Mouse (Mus musculus): ENCODE measurements around the gene Morn3. TPM values are rescaled to one million over a fixed set of nuclear protein-coding genes. Genes with fewer than 3 reads are reported as not detected.

Gene Morn3
- polyA plus RNA-seq (2015; fragmentation: Nextera tagmentation; extraction: Ambion mirVana) = 0.41 TPM in 1 of 2 replicates, not detected in the other

GRCm38 (mm10) chr5:123046916-123047315 is at the start of gene Morn3:
Morn3 (minus strand) TSS chr5:123047016.
- Histone ChIP-seq H3K4me1 (replicated peaks; ENCODE audit: control insufficient read depth, insufficient read depth) (no peaks in the 10 kb centered on the region), H3K4me3 (ENCODE audit: low read depth, low read length) (no peak within 1 kb of the TSS), H3K27me3 (ENCODE audit: control insufficient read depth, insufficient read depth, low read length) (no peaks in the 10 kb centered on the region), H3K36me3 (ENCODE audit: control insufficient read depth, insufficient read depth, low read length) (no peaks in the 10 kb centered on the region), H3K9ac (ENCODE audit: low read length) (no peak within 1 kb of the TSS), H3K27ac (replicated peaks) (no peak within 1 kb of the TSS), H3K4me2 (replicated peaks; ENCODE audit: low read depth) (no peak within 1 kb of the TSS), H3K9me3 (ENCODE audit: control insufficient read depth, low read length) (no peaks in the 10 kb centered on the region)
- no peak for ATAC-seq (ENCODE audit: low FRiP score, low TSS enrichment)
- no peak for DNase-seq (ENCODE audit: low spot score)
- 75% methylated on average over 3 of the region's 3 CpGs for WGBS
- no peak for TF ChIP-seq CTCF (IDR thresholded peaks at IDR 0.05; ENCODE audit: low read depth)
- TF ChIP-seq EP300 (optimal IDR thresholded peaks at IDR 0.05) = no peak

GRCm38 (mm10) chr5:123096299-123096698 is 49.5 kb upstream of the Morn3 start:
- no peak for TF ChIP-seq CTCF (IDR thresholded peaks at IDR 0.05; ENCODE audit: low read depth)
- TF ChIP-seq EP300 (optimal IDR thresholded peaks at IDR 0.05) = no peak
- 91% methylated on average over 8 of the region's 8 CpGs for WGBS
- Histone ChIP-seq H3K27ac (replicated peaks) (no peak overlapping the region), H3K9ac (ENCODE audit: low read length) (no peak overlapping the region), H3K36me3 (ENCODE audit: control insufficient read depth, insufficient read depth, low read length) (peaks cover 3% of the 10 kb centered on the region; the same call in 1 of the 2 replicates), H3K9me3 (ENCODE audit: control insufficient read depth, low read length) (no peaks in the 10 kb centered on the region), H3K4me1 (replicated peaks; ENCODE audit: control insufficient read depth, insufficient read depth) (no peaks in the 10 kb centered on the region), H3K4me2 (replicated peaks; ENCODE audit: low read depth) (no peak overlapping the region), H3K27me3 (ENCODE audit: control insufficient read depth, insufficient read depth, low read length) (no peaks in the 10 kb centered on the region), H3K4me3 (ENCODE audit: low read depth, low read length) (no peak overlapping the region)
- DNase-seq (ENCODE audit: low spot score) (no peak), ATAC-seq (ENCODE audit: low FRiP score, low TSS enrichment) (no peak)

- Histone ChIP-seq H3K27ac (replicated peaks) (no peak overlapping the region), H3K9me3 (ENCODE audit: control insufficient read depth, low read length) (no peaks in the 10 kb centered on the region), H3K4me1 (replicated peaks; ENCODE audit: control insufficient read depth, insufficient read depth) (no peaks in the 10 kb centered on the region), H3K4me2 (replicated peaks; ENCODE audit: low read depth) (no peak overlapping the region), H3K36me3 (ENCODE audit: control insufficient read depth, insufficient read depth, low read length) (no peaks in the 10 kb centered on the region; the same call in 1 of the 2 replicates), H3K9ac (ENCODE audit: low read length) (no peak overlapping the region), H3K27me3 (ENCODE audit: control insufficient read depth, insufficient read depth, low read length) (no peaks in the 10 kb centered on the region), H3K4me3 (ENCODE audit: low read depth, low read length) (no peak overlapping the region)
- ATAC-seq (ENCODE audit: low FRiP score, low TSS enrichment) (0 out of 2 replicates have a peak, but pooled peaks have one; percentile 15), DNase-seq (ENCODE audit: low spot score) (no peak)
- WGBS = 64% methylated on average over 25 of the region's 25 CpGs
- TF ChIP-seq EP300 (optimal IDR thresholded peaks at IDR 0.05) (no peak), CTCF (IDR thresholded peaks at IDR 0.05; ENCODE audit: low read depth) (no peak)
Measured at GRCm38 (mm10) chr5:123094238-123094991, 47.6 kb upstream of the Morn3 start.

- no peak for ATAC-seq (ENCODE audit: low FRiP score, low TSS enrichment)
- H3K4me3 ChIP-seq (ENCODE audit: low read depth, low read length) = no peak overlapping the region
- no peak overlapping the region for H3K4me2 ChIP-seq (replicated peaks; ENCODE audit: low read depth)
- no peaks in the 10 kb centered on the region for H3K27me3 ChIP-seq (ENCODE audit: control insufficient read depth, insufficient read depth, low read length)
- WGBS = 58% methylated on average over 14 of the region's 14 CpGs
- no peak for DNase-seq (ENCODE audit: low spot score)
- no peaks in the 10 kb centered on the region for H3K36me3 ChIP-seq (ENCODE audit: control insufficient read depth, insufficient read depth, low read length)
- H3K27ac ChIP-seq (replicated peaks) = no peak overlapping the region
- TF ChIP-seq CTCF (IDR thresholded peaks at IDR 0.05; ENCODE audit: low read depth) = no peak
- no peak for TF ChIP-seq EP300 (optimal IDR thresholded peaks at IDR 0.05)
- no peaks in the 10 kb centered on the region for H3K4me1 ChIP-seq (replicated peaks; ENCODE audit: control insufficient read depth, insufficient read depth)
- H3K9ac ChIP-seq (ENCODE audit: low read length) = no peak overlapping the region
- H3K9me3 ChIP-seq (ENCODE audit: control insufficient read depth, low read length) = no peaks in the 10 kb centered on the region
Measured at GRCm38 (mm10) chr5:123093077-123093633, 46.3 kb upstream of the Morn3 start.

GRCm38 (mm10) chr5:123090560-123091306 is 43.9 kb upstream of the Morn3 start:
- H3K36me3 ChIP-seq (ENCODE audit: control insufficient read depth, insufficient read depth, low read length) = no peaks in the 10 kb centered on the region
- 71% methylated on average over 10 of the region's 10 CpGs for WGBS
- H3K4me2 ChIP-seq (replicated peaks; ENCODE audit: low read depth) = no peak overlapping the region
- H3K9ac ChIP-seq (ENCODE audit: low read length) = no peak overlapping the region
- no peaks in the 10 kb centered on the region for H3K27me3 ChIP-seq (ENCODE audit: control insufficient read depth, insufficient read depth, low read length)
- DNase-seq (ENCODE audit: low spot score) (no peak), ATAC-seq (ENCODE audit: low FRiP score, low TSS enrichment) (no peak)
- TF ChIP-seq EP300 (optimal IDR thresholded peaks at IDR 0.05) (no peak), CTCF (IDR thresholded peaks at IDR 0.05; ENCODE audit: low read depth) (no peak)
- no peak overlapping the region for H3K4me3 ChIP-seq (ENCODE audit: low read depth, low read length)
- H3K9me3 ChIP-seq (ENCODE audit: control insufficient read depth, low read length) = no peaks in the 10 kb centered on the region
- no peak overlapping the region for H3K27ac ChIP-seq (replicated peaks)
- no peaks in the 10 kb centered on the region for H3K4me1 ChIP-seq (replicated peaks; ENCODE audit: control insufficient read depth, insufficient read depth)
